Mouse (Mus musculus): Measurements from ENCODE around the gene Dbi. TPM values are rescaled to one million over a fixed set of nuclear protein-coding genes. Genes with fewer than 3 reads are reported as not detected.

Gene Dbi
- polyA plus RNA-seq, 1 experiment from 2014 or later, result 571 TPM

GRCm38 (mm10) chr1:120124839-120125238 is 4.0 kb upstream of the Dbi start:
- H3K9ac ChIP-seq (ENCODE audit: low read depth, low read length), result no peak overlapping the region
- H3K4me3 ChIP-seq (ENCODE audit: low read length), result no peak overlapping the region
- no peaks in the 10 kb centered on the region for H3K36me3 ChIP-seq (ENCODE audit: control insufficient read depth, insufficient read depth, low read length)
- H3K4me2 ChIP-seq (replicated peaks; ENCODE audit: low read depth, low read length), result no peak overlapping the region
- no peaks in the 10 kb centered on the region for H3K27me3 ChIP-seq (ENCODE audit: control insufficient read depth, insufficient read depth, low read length)
- WGBS, result 74% methylated on average over 4 of the region's 4 CpGs
- no peak overlapping the region for H3K27ac ChIP-seq (ENCODE audit: low read depth, low read length)
- no peaks in the 10 kb centered on the region for H3K9me3 ChIP-seq (ENCODE audit: control insufficient read depth, low read length)
- peaks cover 8% of the 10 kb centered on the region for H3K4me1 ChIP-seq (ENCODE audit: control insufficient read depth, insufficient read depth, low read length)
- ATAC-seq (ENCODE audit: low FRiP score, low TSS enrichment), result no peak

GRCm38 (mm10) chr1:120122634-120123383 is 1.9 kb upstream of the Dbi start:
- no peaks in the 10 kb centered on the region for H3K27me3 ChIP-seq (ENCODE audit: control insufficient read depth, insufficient read depth, low read length)
- H3K36me3 ChIP-seq (ENCODE audit: control insufficient read depth, insufficient read depth, low read length), result peaks cover 3% of the 10 kb centered on the region; the same call in 1 of the 2 replicates
- H3K9me3 ChIP-seq (ENCODE audit: control insufficient read depth, low read length), result no peaks in the 10 kb centered on the region
- 93% methylated on average over 8 of the region's 8 CpGs for WGBS
- no peak overlapping the region for H3K9ac ChIP-seq (ENCODE audit: low read depth, low read length)
- no peak overlapping the region for H3K4me2 ChIP-seq (replicated peaks; ENCODE audit: low read depth, low read length)
- no peak overlapping the region for H3K4me3 ChIP-seq (ENCODE audit: low read length)
- peaks cover 16% of the 10 kb centered on the region for H3K4me1 ChIP-seq (ENCODE audit: control insufficient read depth, insufficient read depth, low read length)
- no peak for ATAC-seq (ENCODE audit: low FRiP score, low TSS enrichment)
- no peak overlapping the region for H3K27ac ChIP-seq (ENCODE audit: low read depth, low read length)

GRCm38 (mm10) chr1:120121930-120122530 is 1.2 kb upstream of the Dbi start:
- H3K27ac ChIP-seq (ENCODE audit: low read depth, low read length), result peak overlapping the region; percentile 94
- H3K4me2 ChIP-seq (replicated peaks; ENCODE audit: low read depth, low read length), result peak overlapping the region; percentile 72
- no peaks in the 10 kb centered on the region for H3K27me3 ChIP-seq (ENCODE audit: control insufficient read depth, insufficient read depth, low read length)
- no peak for ATAC-seq (ENCODE audit: low FRiP score, low TSS enrichment)
- peaks cover 3% of the 10 kb centered on the region; the same call in 1 of the 2 replicates for H3K36me3 ChIP-seq (ENCODE audit: control insufficient read depth, insufficient read depth, low read length)
- no peaks in the 10 kb centered on the region for H3K9me3 ChIP-seq (ENCODE audit: control insufficient read depth, low read length)
- WGBS, result 90% methylated on average over 9 of the region's 9 CpGs
- H3K9ac ChIP-seq (ENCODE audit: low read depth, low read length), result peak overlapping the region; percentile 73
- H3K4me3 ChIP-seq (ENCODE audit: low read length), result peak overlapping the region; percentile 57
- H3K4me1 ChIP-seq (ENCODE audit: control insufficient read depth, insufficient read depth, low read length), result peaks cover 16% of the 10 kb centered on the region

- Histone ChIP-seq H3K9me3 (ENCODE audit: control insufficient read depth, low read length) (no peaks in the 10 kb centered on the region), H3K4me2 (replicated peaks; ENCODE audit: low read depth, low read length) (peak overlapping the region; percentile 80), H3K27me3 (ENCODE audit: control insufficient read depth, insufficient read depth, low read length) (no peaks in the 10 kb centered on the region), H3K27ac (ENCODE audit: low read depth, low read length) (peak overlapping the region; percentile 87), H3K36me3 (ENCODE audit: control insufficient read depth, insufficient read depth, low read length) (peaks cover 13% of the 10 kb centered on the region), H3K4me1 (ENCODE audit: control insufficient read depth, insufficient read depth, low read length) (peaks cover 16% of the 10 kb centered on the region), H3K9ac (ENCODE audit: low read depth, low read length) (peak overlapping the region; percentile 73), H3K4me3 (ENCODE audit: low read length) (peak overlapping the region; percentile 57)
- WGBS, result 3% methylated on average over 24 of the region's 24 CpGs
- peak; percentile 65 for ATAC-seq (ENCODE audit: low FRiP score, low TSS enrichment)
Observed at GRCm38 (mm10) chr1:120120141-120120968, 523 bp downstream of the Dbi start.

GRCm38 (mm10) chr1:120119389-120119788 is 1.5 kb downstream of the Dbi start:
- H3K36me3 ChIP-seq (ENCODE audit: control insufficient read depth, insufficient read depth, low read length), result peaks cover 23% of the 10 kb centered on the region

GRCm38 (mm10) chr1:120118854-120119253 is 2.0 kb downstream of the Dbi start:
- H3K4me2 ChIP-seq (replicated peaks; ENCODE audit: low read depth, low read length), result peak overlapping the region; percentile 12; the same call in 1 of the 2 replicates
- H3K27ac ChIP-seq (ENCODE audit: low read depth, low read length), result no peak overlapping the region
- no peak overlapping the region for H3K9ac ChIP-seq (ENCODE audit: low read depth, low read length)
- peaks cover 16% of the 10 kb centered on the region for H3K4me1 ChIP-seq (ENCODE audit: control insufficient read depth, insufficient read depth, low read length)
- peaks cover 26% of the 10 kb centered on the region for H3K36me3 ChIP-seq (ENCODE audit: control insufficient read depth, insufficient read depth, low read length)
- 92% methylated on average over 2 of the region's 2 CpGs for WGBS
- peaks cover 10% of the 10 kb centered on the region for H3K9me3 ChIP-seq (ENCODE audit: control insufficient read depth, low read length)
- no peaks in the 10 kb centered on the region for H3K27me3 ChIP-seq (ENCODE audit: control insufficient read depth, insufficient read depth, low read length)
- no peak overlapping the region for H3K4me3 ChIP-seq (ENCODE audit: low read length)
- ATAC-seq (ENCODE audit: low FRiP score, low TSS enrichment), result no peak

More at GRCm38 (mm10) chr1:120119389-120119788, 1.5 kb downstream of the Dbi start:
- Histone ChIP-seq H3K27ac (ENCODE audit: low read depth, low read length) (no peak overlapping the region), H3K27me3 (ENCODE audit: control insufficient read depth, insufficient read depth, low read length) (no peaks in the 10 kb centered on the region), H3K9me3 (ENCODE audit: control insufficient read depth, low read length) (peaks cover 8% of the 10 kb centered on the region), H3K4me3 (ENCODE audit: low read length) (no peak overlapping the region; the same call in 1 of the 2 replicates), H3K9ac (ENCODE audit: low read depth, low read length) (0 out of 2 replicates have a peak overlapping the region, but pooled peaks have one; percentile 73), H3K4me1 (ENCODE audit: control insufficient read depth, insufficient read depth, low read length) (peaks cover 16% of the 10 kb centered on the region), H3K4me2 (replicated peaks; ENCODE audit: low read depth, low read length) (peak overlapping the region; percentile 80)
- whole genome bisulfite sequencing, result 81% methylated on average over 4 of the region's 4 CpGs
- ATAC-seq (ENCODE audit: low FRiP score, low TSS enrichment), result no peak

- Histone ChIP-seq H3K9me3 (ENCODE audit: control insufficient read depth, low read length) (peaks cover 10% of the 10 kb centered on the region), H3K4me1 (ENCODE audit: control insufficient read depth, insufficient read depth, low read length) (peaks cover 12% of the 10 kb centered on the region), H3K27ac (ENCODE audit: low read depth, low read length) (no peak overlapping the region), H3K36me3 (ENCODE audit: control insufficient read depth, insufficient read depth, low read length) (peaks cover 40% of the 10 kb centered on the region), H3K27me3 (ENCODE audit: control insufficient read depth, insufficient read depth, low read length) (no peaks in the 10 kb centered on the region), H3K9ac (ENCODE audit: low read depth, low read length) (no peak overlapping the region), H3K4me2 (replicated peaks; ENCODE audit: low read depth, low read length) (no peak overlapping the region), H3K4me3 (ENCODE audit: low read length) (no peak overlapping the region)
- WGBS, result 91% methylated on average over 11 of the region's 11 CpGs
- no peak for ATAC-seq (ENCODE audit: low FRiP score, low TSS enrichment)
Observed at GRCm38 (mm10) chr1:120116106-120116505, 4.8 kb downstream of the Dbi start.

- WGBS, result 90% methylated on average over 9 of the region's 9 CpGs
- Histone ChIP-seq H3K4me3 (ENCODE audit: low read length) (no peak overlapping the region), H3K27me3 (ENCODE audit: control insufficient read depth, insufficient read depth, low read length) (no peaks in the 10 kb centered on the region), H3K4me2 (replicated peaks; ENCODE audit: low read depth, low read length) (no peak overlapping the region), H3K4me1 (ENCODE audit: control insufficient read depth, insufficient read depth, low read length) (peaks cover 12% of the 10 kb centered on the region), H3K9me3 (ENCODE audit: control insufficient read depth, low read length) (peaks cover 10% of the 10 kb centered on the region), H3K27ac (ENCODE audit: low read depth, low read length) (no peak overlapping the region), H3K9ac (ENCODE audit: low read depth, low read length) (no peak overlapping the region), H3K36me3 (ENCODE audit: control insufficient read depth, insufficient read depth, low read length) (peaks cover 40% of the 10 kb centered on the region)
- ATAC-seq (ENCODE audit: low FRiP score, low TSS enrichment), result no peak
Observed at GRCm38 (mm10) chr1:120115671-120116081, 5.2 kb downstream of the Dbi start.
